Mouse (Mus musculus): Measurements from ENCODE around the gene Arsg. TPM values are rescaled to one million over a fixed set of nuclear protein-coding genes. Genes with fewer than 3 reads are reported as not detected.

The Arsg gene
- polyA plus RNA-seq, 1 experiment = 3.9 TPM

DNA sequence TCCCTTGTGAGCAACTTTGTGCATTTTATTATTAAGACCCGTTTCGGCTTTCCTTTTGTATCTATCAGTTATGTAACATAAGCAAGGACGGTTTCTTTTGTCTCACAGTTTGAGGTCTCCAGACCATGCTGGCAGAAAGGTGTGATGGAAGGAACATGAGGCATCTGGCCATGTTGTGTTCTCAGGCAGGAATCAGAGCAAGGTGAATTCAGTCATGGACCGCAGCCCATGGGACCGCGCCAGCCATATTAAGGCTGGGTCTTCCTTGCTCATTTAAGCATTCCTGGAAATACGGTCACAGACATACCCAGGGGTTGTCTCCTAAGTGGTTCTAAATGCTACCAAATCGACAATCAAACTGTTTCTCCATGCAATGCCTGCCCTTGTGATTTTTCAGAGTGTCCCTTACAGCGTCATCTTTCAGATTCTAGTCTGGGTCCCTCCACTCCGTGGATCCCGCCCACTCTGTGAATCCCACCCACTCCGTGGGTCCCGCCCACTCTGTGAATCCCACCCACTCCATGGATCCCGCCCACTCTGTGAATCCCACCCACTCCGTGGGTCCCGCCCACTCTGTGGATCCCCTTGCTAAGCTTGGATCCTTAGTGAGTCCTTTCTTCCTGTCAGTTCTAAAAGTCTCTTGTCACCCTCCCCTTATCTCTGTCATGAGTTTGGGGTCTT lies 40.0 kb downstream of the Arsg start:
- no peak overlapping the region for H3K4me3 ChIP-seq (ENCODE audit: insufficient read depth, low read length)
- H3K27ac ChIP-seq (ENCODE audit: insufficient read depth, low read length) = no peak overlapping the region
- TF ChIP-seq CTCF (IDR thresholded peaks at IDR 0.05; ENCODE audit: borderline replicate concordance, insufficient read depth, low read length) (no peak), POLR2A (IDR thresholded peaks at IDR 0.05; ENCODE audit: low read depth, low read length) (no peak)
- H3K4me1 ChIP-seq (ENCODE audit: control insufficient read depth, insufficient read depth, low read length) = no peaks in the 10 kb centered on the region

GRCm38 (mm10) chr11:109514064-109514612 lies 41.0 kb downstream of the Arsg start:
- no peak overlapping the region for H3K4me3 ChIP-seq (ENCODE audit: insufficient read depth, low read length)
- no peaks in the 10 kb centered on the region for H3K4me1 ChIP-seq (ENCODE audit: control insufficient read depth, insufficient read depth, low read length)
- no peak for TF ChIP-seq CTCF (IDR thresholded peaks at IDR 0.05; ENCODE audit: borderline replicate concordance, insufficient read depth, low read length)
- no peak for TF ChIP-seq POLR2A (IDR thresholded peaks at IDR 0.05; ENCODE audit: low read depth, low read length)
- no peak overlapping the region for H3K27ac ChIP-seq (ENCODE audit: insufficient read depth, low read length)

DNA sequence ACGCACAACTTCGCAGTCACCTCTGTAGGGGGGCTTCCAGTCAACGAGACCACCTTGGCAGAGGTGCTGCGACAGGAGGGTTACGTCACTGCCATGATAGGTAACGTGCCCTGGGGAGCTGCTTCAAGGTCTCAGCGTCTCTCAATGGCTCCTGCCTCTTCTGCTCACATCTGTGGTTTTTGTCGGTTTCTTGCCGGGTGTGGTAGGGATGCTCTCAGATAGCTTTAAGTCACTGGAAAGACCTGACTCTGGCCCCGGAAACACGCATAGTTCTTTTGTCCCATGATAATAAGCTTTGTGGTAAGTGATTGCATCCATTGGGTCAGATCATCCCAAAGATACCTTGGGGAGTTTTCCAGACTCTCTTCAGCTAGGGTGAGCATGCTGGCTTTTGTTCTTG lies 44.2 kb downstream of the Arsg start:
- Histone ChIP-seq H3K4me3 (ENCODE audit: insufficient read depth, low read length) (no peak overlapping the region), H3K4me1 (ENCODE audit: control insufficient read depth, insufficient read depth, low read length) (no peaks in the 10 kb centered on the region), H3K27ac (ENCODE audit: insufficient read depth, low read length) (no peak overlapping the region)
- TF ChIP-seq POLR2A (IDR thresholded peaks at IDR 0.05; ENCODE audit: low read depth, low read length) (no peak), CTCF (IDR thresholded peaks at IDR 0.05; ENCODE audit: borderline replicate concordance, insufficient read depth, low read length) (no peak)

DNA sequence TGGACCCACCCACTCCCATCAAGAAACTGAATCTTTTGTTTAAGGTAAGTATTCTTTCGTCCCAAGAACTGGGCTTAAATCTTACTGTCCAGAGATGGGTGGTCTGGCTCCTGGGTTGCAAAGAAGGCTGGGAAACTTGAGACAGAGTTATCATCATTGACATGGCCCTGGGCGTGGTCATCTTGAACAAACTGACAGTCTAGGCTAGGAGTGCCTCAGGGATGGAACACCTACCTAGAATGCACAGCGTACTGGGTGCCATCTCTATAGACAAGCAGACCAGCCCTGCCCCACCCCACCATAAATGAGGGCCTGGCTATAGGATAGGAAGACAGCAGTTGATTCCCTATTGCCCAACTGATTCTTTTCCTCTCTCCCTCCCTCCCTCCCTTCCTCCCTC lies 44.6 kb downstream of the Arsg start:
- Histone ChIP-seq H3K27ac (ENCODE audit: insufficient read depth, low read length) (no peak overlapping the region), H3K4me3 (ENCODE audit: insufficient read depth, low read length) (no peak overlapping the region), H3K4me1 (ENCODE audit: control insufficient read depth, insufficient read depth, low read length) (no peaks in the 10 kb centered on the region)
- no peak for TF ChIP-seq POLR2A (IDR thresholded peaks at IDR 0.05; ENCODE audit: low read depth, low read length)
- TF ChIP-seq CTCF (IDR thresholded peaks at IDR 0.05; ENCODE audit: borderline replicate concordance, insufficient read depth, low read length) = no peak

GRCm38 (mm10) chr11:109520958-109521357 lies 47.8 kb downstream of the Arsg start:
- TF ChIP-seq CTCF (IDR thresholded peaks at IDR 0.05; ENCODE audit: borderline replicate concordance, insufficient read depth, low read length) (no peak), POLR2A (IDR thresholded peaks at IDR 0.05; ENCODE audit: low read depth, low read length) (no peak)
- no peak overlapping the region for H3K27ac ChIP-seq (ENCODE audit: insufficient read depth, low read length)

DNA sequence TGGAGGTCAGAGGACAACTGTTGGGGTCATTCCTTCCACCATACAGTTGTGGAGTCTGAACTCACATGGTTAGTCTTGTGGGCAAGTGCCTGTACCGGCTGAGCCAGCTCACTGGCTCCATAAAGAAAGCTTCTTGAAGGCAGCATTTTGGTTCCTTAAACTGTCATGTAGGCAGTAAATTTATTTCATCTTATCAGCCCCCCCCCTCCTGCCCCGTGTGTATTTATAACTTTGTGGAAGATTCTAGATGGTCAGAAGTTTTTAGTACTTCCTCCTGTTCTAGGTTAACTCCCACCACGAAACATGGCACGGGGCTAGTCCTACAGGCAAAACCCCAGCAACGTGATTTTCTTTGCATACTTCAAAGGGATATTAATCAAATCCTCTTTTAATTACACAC lies 51.7 kb downstream of the Arsg start:
- TF ChIP-seq CTCF (IDR thresholded peaks at IDR 0.05; ENCODE audit: borderline replicate concordance, insufficient read depth, low read length) (no peak), POLR2A (IDR thresholded peaks at IDR 0.05; ENCODE audit: low read depth, low read length) (no peak)
- Histone ChIP-seq H3K4me1 (ENCODE audit: control insufficient read depth, insufficient read depth, low read length) (no peaks in the 10 kb centered on the region), H3K4me3 (ENCODE audit: insufficient read depth, low read length) (no peak overlapping the region), H3K27ac (ENCODE audit: insufficient read depth, low read length) (no peak overlapping the region)

More at GRCm38 (mm10) chr11:109520958-109521357, 47.8 kb downstream of the Arsg start:
- H3K4me1 ChIP-seq (ENCODE audit: control insufficient read depth, insufficient read depth, low read length) = no peaks in the 10 kb centered on the region
- no peak overlapping the region for H3K4me3 ChIP-seq (ENCODE audit: insufficient read depth, low read length)

- Histone ChIP-seq H3K4me1 (ENCODE audit: control insufficient read depth, insufficient read depth, low read length) (no peaks in the 10 kb centered on the region), H3K27ac (ENCODE audit: insufficient read depth, low read length) (no peak overlapping the region), H3K4me3 (ENCODE audit: insufficient read depth, low read length) (no peak overlapping the region)
- TF ChIP-seq CTCF (IDR thresholded peaks at IDR 0.05; ENCODE audit: borderline replicate concordance, insufficient read depth, low read length) (no peak), POLR2A (IDR thresholded peaks at IDR 0.05; ENCODE audit: low read depth, low read length) (no peak)
These were observed 52.4 kb downstream of the Arsg start for GRCm38 (mm10) chr11:109525571-109525970.

DNA sequence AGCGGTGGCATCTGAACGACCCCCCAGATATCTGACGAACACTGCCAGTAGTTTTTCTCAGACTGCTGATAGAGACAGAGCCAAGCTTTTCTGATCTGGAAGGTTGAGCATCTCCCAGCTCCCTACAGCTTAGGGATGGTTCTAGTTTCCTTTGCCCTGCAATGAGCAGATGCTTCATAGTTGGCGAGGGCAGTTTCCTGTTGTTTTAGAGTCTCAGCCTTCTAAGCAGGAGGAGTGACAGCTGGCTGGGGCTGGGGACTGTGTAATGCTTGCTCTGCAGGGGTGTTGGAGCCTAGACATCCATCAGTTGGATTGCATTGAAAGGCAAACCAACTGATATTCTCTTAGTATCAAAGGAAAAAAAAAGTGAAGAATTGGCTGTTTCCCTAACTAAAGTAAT lies 56.9 kb downstream of the Arsg start:
- Histone ChIP-seq H3K4me1 (ENCODE audit: control insufficient read depth, insufficient read depth, low read length) (no peaks in the 10 kb centered on the region), H3K4me3 (ENCODE audit: insufficient read depth, low read length) (no peak overlapping the region), H3K27ac (ENCODE audit: insufficient read depth, low read length) (no peak overlapping the region)
- TF ChIP-seq CTCF (IDR thresholded peaks at IDR 0.05; ENCODE audit: borderline replicate concordance, insufficient read depth, low read length) (no peak), POLR2A (IDR thresholded peaks at IDR 0.05; ENCODE audit: low read depth, low read length) (no peak)

GRCm38 (mm10) chr11:109535966-109536365 lies 62.8 kb downstream of the Arsg start:
- H3K4me3 ChIP-seq (ENCODE audit: insufficient read depth, low read length) = no peak overlapping the region
- TF ChIP-seq CTCF (IDR thresholded peaks at IDR 0.05; ENCODE audit: borderline replicate concordance, insufficient read depth, low read length) (no peak), POLR2A (IDR thresholded peaks at IDR 0.05; ENCODE audit: low read depth, low read length) (no peak)
- no peak overlapping the region for H3K27ac ChIP-seq (ENCODE audit: insufficient read depth, low read length)
- H3K4me1 ChIP-seq (ENCODE audit: control insufficient read depth, insufficient read depth, low read length) = no peaks in the 10 kb centered on the region

- H3K4me1 ChIP-seq (ENCODE audit: control insufficient read depth, insufficient read depth, low read length) = no peaks in the 10 kb centered on the region
- H3K4me3 ChIP-seq (ENCODE audit: insufficient read depth, low read length) = no peak overlapping the region
- H3K27ac ChIP-seq (ENCODE audit: insufficient read depth, low read length) = no peak overlapping the region
- TF ChIP-seq CTCF (IDR thresholded peaks at IDR 0.05; ENCODE audit: borderline replicate concordance, insufficient read depth, low read length) (no peak), POLR2A (IDR thresholded peaks at IDR 0.05; ENCODE audit: low read depth, low read length) (no peak)
These were observed 63.8 kb downstream of the Arsg start for GRCm38 (mm10) chr11:109536939-109537338.

Measured in embryonic fibroblast, embryonic 13.5 days (primary cell).